Mouse (Mus musculus): ENCODE data around the gene A730046J19Rik. TPM values are rescaled to one million over a fixed set of nuclear protein-coding genes. Genes with fewer than 3 reads are reported as not detected.

A730046J19Rik gene
- polyA plus RNA-seq (2016; fragmentation: Nextera tagmentation; extraction: Ambion mirVana): 0.17 and 0.52 TPM in 2 replicates

DNA sequence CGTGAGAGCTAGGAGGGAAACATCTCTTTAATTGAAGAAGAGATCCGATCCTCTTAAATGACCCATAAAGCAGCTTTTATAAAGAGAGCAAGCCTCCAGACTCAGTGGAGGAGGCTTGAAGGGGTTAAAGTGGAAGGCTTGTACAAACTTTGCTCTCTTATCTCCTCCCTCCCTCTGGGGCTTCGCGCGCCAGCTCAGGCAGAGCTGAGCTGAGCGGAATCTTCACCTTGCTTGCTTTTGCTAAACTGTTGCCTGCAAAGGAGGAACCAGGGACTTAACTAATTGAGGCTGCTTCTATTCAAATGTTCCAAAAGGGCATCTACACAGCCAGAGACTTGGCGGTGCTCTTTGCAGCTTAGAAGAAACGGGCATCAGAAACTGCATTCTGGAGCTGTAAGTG is at the start of gene A730046J19Rik:
TSS of gene A730046J19Rik (plus strand) at position 173 of the 400 bp plus-strand sequence.
- Histone ChIP-seq H3K27ac (no peak within 1 kb of the TSS), H3K27me3 (0 out of 2 replicates have a peak, but pooled peaks cover 3% of the 10 kb centered on the region), H3K4me3 (peak within 1 kb of the TSS; percentile 10; the same call in 1 of the 2 replicates), H3K4me2 (replicated peaks) (peak within 1 kb of the TSS; percentile 31), H3K36me3 (no peaks in the 10 kb centered on the region), H3K9me3 (no peaks in the 10 kb centered on the region), H3K4me1 (no peaks in the 10 kb centered on the region), H3K9ac (no peak within 1 kb of the TSS)
- WGBS: 19% methylated on average over 8 of the region's 8 CpGs
- no peak for ATAC-seq (ENCODE audit: insufficient number of reproducible peaks, insufficient read depth, low FRiP score, low TSS enrichment)

DNA sequence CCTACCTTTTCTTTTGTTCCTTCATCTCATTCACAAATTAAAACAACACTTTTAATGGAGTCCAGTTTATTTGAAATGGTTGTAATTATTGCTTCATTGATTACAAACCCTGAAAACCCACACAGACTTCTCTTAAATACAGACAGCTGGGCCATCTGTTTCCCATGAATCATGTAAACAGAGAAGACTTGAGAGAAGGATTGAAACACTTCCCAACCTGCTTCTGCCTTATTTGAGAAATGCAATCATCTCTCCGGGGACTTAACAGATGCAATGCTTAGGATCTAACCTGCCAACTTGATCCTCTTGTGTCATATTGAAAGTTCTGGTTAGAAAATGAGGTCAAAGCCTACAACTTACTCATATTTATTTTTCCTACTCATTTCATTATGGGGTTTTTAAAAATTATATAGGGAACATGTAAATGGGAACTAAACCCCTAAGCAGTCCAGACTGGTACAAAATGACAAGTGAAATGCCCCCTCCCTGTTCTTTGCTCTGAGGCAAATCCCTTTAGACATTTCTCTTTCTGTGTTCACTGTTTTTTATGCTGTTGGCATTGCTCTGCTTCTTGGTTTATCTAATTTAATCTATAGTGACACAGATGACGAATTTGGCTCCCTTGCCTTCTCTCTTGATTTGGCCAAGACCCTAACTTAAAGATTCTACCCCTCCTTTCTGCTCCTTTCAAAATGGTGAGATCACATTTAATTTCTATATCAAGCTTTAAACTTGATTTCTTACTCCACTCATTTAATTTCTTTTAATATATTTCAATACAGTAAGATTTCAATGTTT is 48.7 kb upstream of the A730046J19Rik start:
- H3K4me3 ChIP-seq: no peak overlapping the region
- no peaks in the 10 kb centered on the region for H3K27me3 ChIP-seq
- no peaks in the 10 kb centered on the region for H3K36me3 ChIP-seq
- H3K9ac ChIP-seq: no peak overlapping the region
- no peak overlapping the region for H3K4me2 ChIP-seq (replicated peaks)
- WGBS: 29% methylated on average over 2 of the region's 2 CpGs
- H3K4me1 ChIP-seq: no peaks in the 10 kb centered on the region
- ATAC-seq (ENCODE audit: insufficient number of reproducible peaks, insufficient read depth, low FRiP score, low TSS enrichment): no peak
- H3K27ac ChIP-seq: no peak overlapping the region
- H3K9me3 ChIP-seq: no peaks in the 10 kb centered on the region

DNA sequence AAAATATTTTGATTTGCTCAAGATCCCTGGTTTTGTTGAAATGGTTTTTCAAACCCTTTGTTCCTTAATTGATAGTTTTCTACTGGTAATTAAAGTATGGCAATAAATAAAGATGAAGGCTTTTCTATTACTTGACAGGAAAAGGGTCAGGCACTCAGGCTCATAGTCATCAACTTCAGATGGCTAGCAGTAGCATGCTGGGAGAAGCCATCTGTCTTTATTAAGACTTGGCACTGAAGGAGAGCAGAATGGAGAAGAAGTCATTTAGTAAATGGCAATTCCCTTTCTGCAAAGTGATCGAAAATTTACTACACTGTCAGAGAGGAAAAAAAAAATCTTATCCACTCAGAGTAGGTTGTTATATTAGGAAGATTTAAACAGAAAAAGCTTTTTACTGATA is 17.2 kb upstream of the A730046J19Rik start:
- Histone ChIP-seq H3K27ac (no peak overlapping the region), H3K4me1 (no peaks in the 10 kb centered on the region), H3K4me2 (replicated peaks) (no peak overlapping the region), H3K27me3 (no peaks in the 10 kb centered on the region), H3K4me3 (no peak overlapping the region), H3K36me3 (no peaks in the 10 kb centered on the region), H3K9ac (no peak overlapping the region), H3K9me3 (no peaks in the 10 kb centered on the region)
- no peak for ATAC-seq (ENCODE audit: insufficient number of reproducible peaks, insufficient read depth, low FRiP score, low TSS enrichment)
- 59% methylated on average over 1 of the region's 1 CpGs for WGBS

DNA sequence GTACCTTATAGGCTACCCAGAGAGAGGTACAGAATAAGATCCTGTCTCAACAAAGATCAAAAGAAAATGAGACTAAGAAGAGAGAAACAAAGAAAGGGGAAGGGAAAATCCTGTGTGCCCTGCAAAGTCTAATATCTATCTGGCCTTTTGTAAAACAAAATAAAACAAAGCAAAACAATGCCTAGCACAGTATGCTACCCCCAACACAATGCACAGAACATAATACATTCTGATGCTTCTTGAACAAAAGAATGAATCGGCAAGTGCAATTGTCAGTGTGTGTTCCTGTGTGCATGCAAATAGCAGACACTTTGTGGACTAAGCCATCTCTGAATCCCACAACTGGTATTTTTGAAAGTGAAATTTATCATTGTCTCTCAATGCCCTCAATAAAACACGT is 3.5 kb upstream of the A730046J19Rik start:
- Histone ChIP-seq H3K27me3 (0 out of 2 replicates have a peak, but pooled peaks cover 3% of the 10 kb centered on the region), H3K9me3 (no peaks in the 10 kb centered on the region), H3K36me3 (no peaks in the 10 kb centered on the region), H3K27ac (no peak overlapping the region), H3K4me1 (no peaks in the 10 kb centered on the region), H3K4me2 (replicated peaks) (no peak overlapping the region), H3K4me3 (no peak overlapping the region), H3K9ac (no peak overlapping the region)
- WGBS: 72% methylated on average over 2 of the region's 2 CpGs
- no peak for ATAC-seq (ENCODE audit: insufficient number of reproducible peaks, insufficient read depth, low FRiP score, low TSS enrichment)

DNA sequence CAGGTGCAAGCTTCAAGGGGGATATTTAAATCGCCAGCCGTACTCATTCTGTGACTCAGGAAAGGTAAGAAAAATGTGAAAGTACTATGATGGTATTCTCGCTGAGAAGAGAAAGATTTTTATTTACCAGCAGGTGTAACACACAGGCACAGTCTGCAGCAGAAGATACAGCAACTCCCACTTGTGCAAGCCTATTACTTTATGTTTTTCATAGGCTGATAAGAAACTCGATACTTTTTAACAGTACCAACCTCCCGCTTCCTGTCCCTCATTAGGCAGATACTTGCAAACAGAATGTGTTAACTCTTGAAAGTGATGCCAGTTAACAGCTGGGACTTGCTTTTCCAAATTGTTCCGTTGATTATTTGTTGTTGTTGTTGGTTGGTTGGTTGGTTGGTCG is 616 bp downstream of the A730046J19Rik start:
- Histone ChIP-seq H3K27ac (no peak overlapping the region), H3K4me3 (peak overlapping the region; percentile 10; the same call in 1 of the 2 replicates), H3K4me2 (replicated peaks) (peak overlapping the region; percentile 31), H3K9me3 (no peaks in the 10 kb centered on the region), H3K4me1 (no peaks in the 10 kb centered on the region), H3K9ac (no peak overlapping the region), H3K27me3 (0 out of 2 replicates have a peak, but pooled peaks cover 3% of the 10 kb centered on the region), H3K36me3 (no peaks in the 10 kb centered on the region)
- no peak for ATAC-seq (ENCODE audit: insufficient number of reproducible peaks, insufficient read depth, low FRiP score, low TSS enrichment)
- 34% methylated on average over 7 of the region's 7 CpGs for WGBS

DNA sequence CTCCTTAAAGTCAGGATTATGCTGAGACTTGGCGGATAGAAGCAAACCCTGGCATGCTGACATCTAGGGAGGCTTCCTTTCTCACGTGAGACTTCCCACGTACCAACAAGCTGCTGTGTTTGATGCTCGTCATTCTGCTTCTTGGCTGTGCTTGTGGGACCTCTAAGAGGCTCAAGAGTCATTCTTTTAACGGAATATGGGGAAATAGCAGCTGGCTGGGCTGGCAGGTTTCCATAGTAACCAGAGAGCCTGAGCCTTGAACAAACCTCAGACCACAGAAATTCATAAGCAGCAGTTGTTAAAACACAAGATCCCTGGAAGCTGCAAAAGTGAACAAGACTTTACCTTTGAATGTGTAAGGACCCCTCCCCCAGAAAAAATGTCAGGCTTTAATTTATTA is 9.4 kb downstream of the A730046J19Rik start:
- H3K27me3 ChIP-seq: no peaks in the 10 kb centered on the region; the same call in 1 of the 2 replicates
- no peak for ATAC-seq (ENCODE audit: insufficient number of reproducible peaks, insufficient read depth, low FRiP score, low TSS enrichment)
- WGBS: 52% methylated on average over 5 of the region's 5 CpGs
- no peak overlapping the region for H3K9ac ChIP-seq
- H3K9me3 ChIP-seq: no peaks in the 10 kb centered on the region
- no peak overlapping the region for H3K27ac ChIP-seq
- H3K36me3 ChIP-seq: no peaks in the 10 kb centered on the region
- H3K4me3 ChIP-seq: no peak overlapping the region
- H3K4me1 ChIP-seq: 0 out of 2 replicates have a peak, but pooled peaks cover 3% of the 10 kb centered on the region
- H3K4me2 ChIP-seq (replicated peaks): no peak overlapping the region

Other genes with a start within 250 kb of the A730046J19Rik start
- 17.4 and 18.1 TPM in 2 replicates for gene Dcx, start 220.4 kb upstream of the A730046J19Rik start, polyA plus RNA-seq (2016; fragmentation: Nextera tagmentation; extraction: Ambion mirVana)
- 23.4 and 25.5 TPM in 2 replicates for gene Alg13, start 164.1 kb downstream of the A730046J19Rik start, polyA plus RNA-seq (2016; fragmentation: Nextera tagmentation; extraction: Ambion mirVana)